Comparison of ENCODE assay signal across 14 mouse cellular contexts in genomic region chr7:121450951-121451843, GRCm38 (mm10). TPM values are rescaled to one million over a fixed set of nuclear protein-coding genes. Genes with fewer than 3 reads are reported as not detected.
A peak's percentile ranks its signal among the peaks of the same experiment; 100 is the strongest.
DNase-seq lines count a peak whose midpoint lies in the region; ATAC-seq lines count a peak whose summit lies in the region.
"Had no signal": no experiment of that assay in that cellular context is flagged by ENCODE, and none has a peak within 500 bp of the region (broad histone marks: within the 10 kb centered on the region; RNA-seq: fewer than 3 reads in every experiment).

No protein-coding gene starts in this region.

- WGBS in forebrain, embryonic 14.5 days, result 34% methylated on average over 13 of the region's 13 CpGs
- 40% methylated on average over 13 of the region's 13 CpGs for WGBS in forebrain, embryonic 12.5 days
- 41% methylated on average over 13 of the region's 13 CpGs for WGBS in midbrain, embryonic 13.5 days

- H3K9ac ChIP-seq in forebrain, embryonic 14.5 days (ENCODE audit: low read length), result no peak overlapping the region
- H3K9ac ChIP-seq in forebrain, embryonic 12.5 days, result no peak overlapping the region
- no peak overlapping the region for H3K9ac ChIP-seq in midbrain, embryonic 13.5 days (replicated peaks)
- H3K9ac ChIP-seq: intestine, embryonic 15.5 days; liver, embryonic 12.5 days had no signal

- peaks cover 8% of the 10 kb centered on the region for H3K4me1 ChIP-seq in forebrain, embryonic 14.5 days (ENCODE audit: control insufficient read depth, insufficient read depth, low read length)
- peaks cover 14% of the 10 kb centered on the region for H3K4me1 ChIP-seq in forebrain, embryonic 12.5 days
- H3K4me1 ChIP-seq in midbrain, embryonic 13.5 days (replicated peaks), result peaks cover 19% of the 10 kb centered on the region
- H3K4me1 ChIP-seq: intestine, embryonic 15.5 days; liver, embryonic 12.5 days had no signal

- peak; percentile 83 for ATAC-seq in forebrain, embryonic 14.5 days
- no peak for ATAC-seq in forebrain, embryonic 12.5 days (ENCODE audit: low FRiP score)
- peak; percentile 85 for ATAC-seq in midbrain, embryonic 13.5 days
- no peak for ATAC-seq in cerebellum, adult (ENCODE audit: insufficient number of reproducible peaks, low FRiP score, low TSS enrichment)
- no peak for ATAC-seq in monocyte, adult 5-6 weeks (replicated peaks; ENCODE audit: insufficient number of reproducible peaks, low FRiP score, low TSS enrichment, poor library complexity, severe bottlenecking)
- ATAC-seq: intestine, embryonic 15.5 days; liver, embryonic 12.5 days had no signal

- H3K9me3 ChIP-seq in forebrain, embryonic 14.5 days (replicated peaks; ENCODE audit: control insufficient read depth, low read length), result no peaks in the 10 kb centered on the region
- no peaks in the 10 kb centered on the region for H3K9me3 ChIP-seq in forebrain, embryonic 12.5 days
- no peaks in the 10 kb centered on the region for H3K9me3 ChIP-seq in midbrain, embryonic 13.5 days
- H3K9me3 ChIP-seq: intestine, embryonic 15.5 days; liver, embryonic 12.5 days had no signal

- H3K36me3 ChIP-seq in forebrain, embryonic 14.5 days (ENCODE audit: control insufficient read depth, insufficient read depth, low read length), result no peaks in the 10 kb centered on the region
- H3K36me3 ChIP-seq in forebrain, embryonic 12.5 days (replicated peaks), result no peaks in the 10 kb centered on the region
- no peaks in the 10 kb centered on the region for H3K36me3 ChIP-seq in midbrain, embryonic 13.5 days
- H3K36me3 ChIP-seq: intestine, embryonic 15.5 days; liver, embryonic 12.5 days had no signal

- no peaks in the 10 kb centered on the region for H3K27me3 ChIP-seq in forebrain, embryonic 14.5 days (replicated peaks; ENCODE audit: control insufficient read depth, insufficient read depth, low read length)
- H3K27me3 ChIP-seq in forebrain, embryonic 12.5 days, result no peaks in the 10 kb centered on the region
- no peaks in the 10 kb centered on the region for H3K27me3 ChIP-seq in midbrain, embryonic 13.5 days
- H3K27me3 ChIP-seq: intestine, embryonic 15.5 days; liver, embryonic 12.5 days had no signal

- H3K4me3 ChIP-seq in forebrain, embryonic 14.5 days (ENCODE audit: low read depth, low read length), result no peak overlapping the region
- H3K4me3 ChIP-seq in forebrain, embryonic 12.5 days (replicated peaks), result no peak overlapping the region
- no peak overlapping the region for H3K4me3 ChIP-seq in midbrain, embryonic 13.5 days (replicated peaks)
- H3K4me3 ChIP-seq: intestine, embryonic 15.5 days; liver, embryonic 12.5 days had no signal

- no peak overlapping the region for H3K4me2 ChIP-seq in forebrain, embryonic 14.5 days (ENCODE audit: low read length)
- H3K4me2 ChIP-seq in forebrain, embryonic 12.5 days, result no peak overlapping the region
- H3K4me2 ChIP-seq in midbrain, embryonic 13.5 days (replicated peaks), result no peak overlapping the region
- H3K4me2 ChIP-seq: intestine, embryonic 15.5 days; liver, embryonic 12.5 days had no signal

- peak; percentile 57 for DNase-seq in forebrain, embryonic 14.5 days (ENCODE audit: low spot score)
- DNase-seq in right cerebral cortex, postnatal 4 days, result peak; percentile 6
- no peak for DNase-seq in right cerebral cortex, postnatal 25 days
- DNase-seq in adrenal gland, adult 18-20 months (ENCODE audit: low spot score in 2 of 2), result no peak
- DNase-seq: adrenal gland, postnatal 25 days; cerebellum, adult 18-20 months; kidney, postnatal 25 days; lung, postnatal 10 days had no signal

- peak overlapping the region; percentile 34; the same call in 1 of the 2 replicates for H3K27ac ChIP-seq in forebrain, embryonic 14.5 days (ENCODE audit: low read depth, low read length)
- H3K27ac ChIP-seq in forebrain, embryonic 12.5 days, result no peak overlapping the region
- H3K27ac ChIP-seq in midbrain, embryonic 13.5 days, result peak overlapping the region; percentile 20
- H3K27ac ChIP-seq: intestine, embryonic 15.5 days; liver, embryonic 12.5 days had no signal

RNA-seq across cellular contexts. Expression of gene Hs3st2, which starts 59.5 kb away (rescaled TPM):
- 6.2 and 10.8 TPM in 2 replicates for polyA plus RNA-seq in forebrain, embryonic 14.5 days (2014; fragmentation: Nextera tagmentation; extraction: Ambion mirVana)
- 0.08 and 0.56 TPM in 2 replicates for polyA plus RNA-seq in forebrain, embryonic 12.5 days (2016; fragmentation: Nextera tagmentation; extraction: Ambion mirVana)
- 3.8 and 6.2 TPM in 2 replicates for polyA plus RNA-seq in midbrain, embryonic 13.5 days (2015; fragmentation: Nextera tagmentation; extraction: Ambion mirVana)
- 1 to 10 TPM; 4.2 to 5.4 TPM for total RNA-seq in adrenal gland, adult 18-20 months (2021)
- not detected in 3 replicates for total RNA-seq in monocyte, adult 5-6 weeks (2017)

Comparison
In these comparisons a context has a peak if more than half of its experiments do, and no peak if none do; other contexts are left out.
1. ATAC-seq: peak in forebrain, embryonic 14.5 days (single experiment) and midbrain, embryonic 13.5 days (single experiment); none in forebrain, embryonic 12.5 days (single experiment), cerebellum, adult (single experiment) and monocyte, adult 5-6 weeks (single experiment).
2. DNase-seq: peak in forebrain, embryonic 14.5 days (single experiment) and right cerebral cortex, postnatal 4 days (single experiment); none in right cerebral cortex, postnatal 25 days (single experiment) and adrenal gland, adult 18-20 months (0 of 2).